Mouse (Mus musculus) forelimb bud, embryonic 11.5 days (tissue): ENCODE data around the gene Wdr18.

ENCODE experiments used
- DNase-seq: peaks from one replicate; pipeline ENCODE4 v3.0.0-alpha.2; 2012; ENCODE audit warnings: low read depth, low spot score

Gene Wdr18

GRCm38 (mm10) chr10:79927324-79928029 is 32.5 kb upstream of the Wdr18 start:
- DNase-seq: no peak

- DNase-seq: no peak
Observed at GRCm38 (mm10) chr10:79928030-79928694, 31.8 kb upstream of the Wdr18 start.

- DNase-seq: no peak
Observed at GRCm38 (mm10) chr10:79928907-79929701, 30.8 kb upstream of the Wdr18 start.

- DNase-seq: no peak
Observed at GRCm38 (mm10) chr10:79929967-79930825, 29.8 kb upstream of the Wdr18 start.

- DNase-seq: no peak
Observed at GRCm38 (mm10) chr10:79930826-79931186, 29.1 kb upstream of the Wdr18 start.

GRCm38 (mm10) chr10:79931797-79932196 is 28.2 kb upstream of the Wdr18 start:
- no peak for DNase-seq

- DNase-seq: peak; percentile 86
Observed at GRCm38 (mm10) chr10:79932736-79933135, 27.2 kb upstream of the Wdr18 start.

- no peak for DNase-seq
Observed at GRCm38 (mm10) chr10:79933145-79933679, 26.7 kb upstream of the Wdr18 start.

- DNase-seq: no peak
Observed at GRCm38 (mm10) chr10:79933861-79934260, 26.1 kb upstream of the Wdr18 start.

- DNase-seq: no peak
Observed at GRCm38 (mm10) chr10:79934272-79934721, 25.7 kb upstream of the Wdr18 start.

GRCm38 (mm10) chr10:79934794-79935569 is 25.0 kb upstream of the Wdr18 start:
- no peak for DNase-seq

- DNase-seq: no peak
Observed at GRCm38 (mm10) chr10:79936284-79936910, 23.6 kb upstream of the Wdr18 start.

- DNase-seq: no peak
Observed at GRCm38 (mm10) chr10:79936911-79937441, 23.0 kb upstream of the Wdr18 start.

- no peak for DNase-seq
Observed at GRCm38 (mm10) chr10:79937775-79938526, 22.0 kb upstream of the Wdr18 start.

GRCm38 (mm10) chr10:79940749-79941148 is 19.2 kb upstream of the Wdr18 start:
- no peak for DNase-seq

- no peak for DNase-seq
Observed at GRCm38 (mm10) chr10:79942988-79943387, 17.0 kb upstream of the Wdr18 start.

- DNase-seq: no peak
Observed at GRCm38 (mm10) chr10:79943471-79943901, 16.5 kb upstream of the Wdr18 start.

GRCm38 (mm10) chr10:79945507-79946234 is 14.3 kb upstream of the Wdr18 start:
- DNase-seq: peak; percentile 76
